Mouse (Mus musculus): Measurements from ENCODE around the gene Trim11. TPM values are rescaled to one million over a fixed set of nuclear protein-coding genes. Genes with fewer than 3 reads are reported as not detected.

Trim11 gene
- polyA plus RNA-seq, 1 experiment, result 3.8 TPM

DNA sequence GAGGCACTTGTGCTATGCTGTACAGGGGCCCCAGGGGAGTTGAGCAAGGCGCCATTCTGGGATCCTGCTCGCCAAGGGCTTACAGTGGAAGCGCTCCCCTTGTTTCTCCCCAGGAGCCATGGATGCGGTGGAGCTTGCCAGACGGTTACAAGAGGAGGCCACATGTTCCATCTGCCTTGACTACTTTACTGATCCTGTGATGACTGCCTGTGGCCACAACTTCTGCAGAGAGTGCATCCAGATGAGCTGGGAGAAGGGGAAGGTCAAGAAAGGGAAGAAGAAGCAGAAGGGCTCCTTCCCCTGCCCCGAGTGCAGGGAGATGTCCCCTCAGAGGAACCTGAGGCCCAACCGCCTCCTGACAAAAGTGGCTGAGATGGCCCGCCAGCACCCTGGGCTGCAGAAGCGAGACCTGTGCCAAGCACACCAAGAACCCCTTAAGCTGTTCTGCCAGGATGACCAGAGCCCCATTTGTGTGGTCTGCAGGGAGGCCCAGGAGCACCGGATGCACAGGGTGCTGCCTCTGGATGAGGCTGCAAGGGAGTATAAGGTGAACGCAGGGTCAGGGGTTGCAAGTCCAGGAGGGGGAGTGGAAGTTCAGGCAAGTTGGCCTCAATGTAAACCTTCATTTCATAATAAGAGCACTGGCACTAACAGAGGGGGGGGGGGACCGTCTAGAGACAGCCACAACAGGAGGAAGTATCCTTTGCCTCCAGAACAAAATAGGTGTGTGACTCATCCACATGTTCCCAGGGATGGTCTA is 12.7 kb upstream of the Trim11 start:
- no peaks in the 10 kb centered on the region for H3K4me1 ChIP-seq (ENCODE audit: control insufficient read depth, insufficient read depth, insufficient read length, low read length)
- no peak overlapping the region for H3K4me3 ChIP-seq (ENCODE audit: insufficient read depth, low read depth, low read length)
- no peak overlapping the region for H3K27ac ChIP-seq (replicated peaks; ENCODE audit: low read depth, low read length)

DNA sequence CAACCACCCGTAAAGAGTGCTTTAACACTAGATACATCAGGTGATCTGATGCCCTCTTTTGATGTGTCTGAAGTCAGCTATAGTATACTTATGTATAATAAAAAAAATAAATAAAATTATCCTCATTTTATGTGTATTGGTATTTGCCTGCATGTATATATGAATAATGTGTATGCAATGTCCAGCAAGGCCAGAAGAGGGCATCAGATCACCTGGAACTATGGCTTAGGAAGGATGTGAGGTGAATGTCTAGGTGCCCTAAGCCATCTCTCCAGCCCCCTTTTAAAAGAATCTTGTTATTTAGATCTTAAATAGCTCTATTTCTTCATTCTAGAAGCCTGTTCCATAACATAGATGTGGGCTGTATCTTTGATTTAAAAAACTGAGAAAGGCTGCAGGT is 10.5 kb upstream of the Trim11 start:
- Histone ChIP-seq H3K27ac (replicated peaks; ENCODE audit: low read depth, low read length) (no peak overlapping the region), H3K4me1 (ENCODE audit: control insufficient read depth, insufficient read depth, insufficient read length, low read length) (no peaks in the 10 kb centered on the region), H3K4me3 (ENCODE audit: insufficient read depth, low read depth, low read length) (no peak overlapping the region)

DNA sequence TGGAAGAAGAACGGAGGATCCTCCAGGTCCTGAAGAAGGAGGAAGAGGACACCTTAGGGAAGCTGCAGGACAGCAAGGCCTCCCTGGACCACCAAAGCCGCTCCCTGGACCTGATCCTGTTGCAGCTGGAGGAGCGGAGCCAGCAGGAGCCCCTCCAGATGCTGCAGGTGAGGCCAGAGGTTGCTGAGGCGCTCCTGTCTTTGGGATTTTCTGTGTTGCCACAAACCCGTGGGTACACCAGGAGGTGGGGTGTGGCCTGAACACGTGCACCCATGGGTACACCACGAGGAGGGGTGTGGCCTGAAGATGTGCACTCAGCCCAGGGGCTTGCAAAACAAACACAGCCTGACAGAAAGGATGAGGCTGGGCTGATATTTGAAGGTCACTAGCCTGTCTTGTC is 9.3 kb upstream of the Trim11 start:
- H3K27ac ChIP-seq (replicated peaks; ENCODE audit: low read depth, low read length), result no peak overlapping the region
- no peak overlapping the region for H3K4me3 ChIP-seq (ENCODE audit: insufficient read depth, low read depth, low read length)
- no peaks in the 10 kb centered on the region for H3K4me1 ChIP-seq (ENCODE audit: control insufficient read depth, insufficient read depth, insufficient read length, low read length)

DNA sequence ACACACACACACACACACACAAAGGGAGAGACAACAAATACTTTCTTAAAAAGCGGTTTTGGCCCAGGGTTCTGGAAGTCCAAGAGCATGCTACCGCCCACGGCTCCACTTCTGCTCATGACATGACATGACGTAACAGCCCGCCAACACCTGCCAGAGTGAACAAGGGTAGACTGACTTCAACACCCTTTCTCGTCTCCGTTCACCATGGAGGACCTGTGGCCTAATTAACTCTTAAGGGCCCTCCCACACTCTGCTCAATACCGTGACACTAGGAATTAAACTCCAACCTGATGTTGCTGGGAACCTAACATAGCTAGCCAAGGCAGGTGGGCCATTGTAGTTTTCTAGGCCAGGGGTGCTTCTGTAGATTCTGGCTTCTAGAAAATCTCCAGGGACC is 8.9 kb upstream of the Trim11 start:
- no peaks in the 10 kb centered on the region for H3K4me1 ChIP-seq (ENCODE audit: control insufficient read depth, insufficient read depth, insufficient read length, low read length)
- H3K4me3 ChIP-seq (ENCODE audit: insufficient read depth, low read depth, low read length), result no peak overlapping the region
- H3K27ac ChIP-seq (replicated peaks; ENCODE audit: low read depth, low read length), result no peak overlapping the region

DNA sequence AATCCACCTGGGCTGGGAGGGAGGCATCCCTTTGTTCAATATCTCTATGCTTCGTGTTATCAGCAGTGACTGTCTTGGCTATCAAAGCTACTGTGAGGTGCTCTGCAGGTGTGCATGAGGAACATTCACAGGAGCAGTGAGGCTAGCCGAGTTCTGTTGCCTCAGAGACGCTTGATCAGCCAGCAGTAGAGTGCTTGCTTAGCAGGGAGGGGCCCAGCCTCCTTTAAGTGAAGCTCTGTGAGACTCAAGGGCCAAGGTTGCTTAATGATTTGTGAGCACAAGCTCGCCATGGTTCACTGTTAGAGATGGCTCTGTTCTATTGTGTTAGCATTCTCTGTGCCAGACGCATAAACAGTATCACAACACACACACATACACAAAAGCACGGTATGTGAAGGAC is 8.2 kb upstream of the Trim11 start:
- H3K4me1 ChIP-seq (ENCODE audit: control insufficient read depth, insufficient read depth, insufficient read length, low read length), result no peaks in the 10 kb centered on the region
- H3K4me3 ChIP-seq (ENCODE audit: insufficient read depth, low read depth, low read length), result no peak overlapping the region
- no peak overlapping the region for H3K27ac ChIP-seq (replicated peaks; ENCODE audit: low read depth, low read length)

DNA sequence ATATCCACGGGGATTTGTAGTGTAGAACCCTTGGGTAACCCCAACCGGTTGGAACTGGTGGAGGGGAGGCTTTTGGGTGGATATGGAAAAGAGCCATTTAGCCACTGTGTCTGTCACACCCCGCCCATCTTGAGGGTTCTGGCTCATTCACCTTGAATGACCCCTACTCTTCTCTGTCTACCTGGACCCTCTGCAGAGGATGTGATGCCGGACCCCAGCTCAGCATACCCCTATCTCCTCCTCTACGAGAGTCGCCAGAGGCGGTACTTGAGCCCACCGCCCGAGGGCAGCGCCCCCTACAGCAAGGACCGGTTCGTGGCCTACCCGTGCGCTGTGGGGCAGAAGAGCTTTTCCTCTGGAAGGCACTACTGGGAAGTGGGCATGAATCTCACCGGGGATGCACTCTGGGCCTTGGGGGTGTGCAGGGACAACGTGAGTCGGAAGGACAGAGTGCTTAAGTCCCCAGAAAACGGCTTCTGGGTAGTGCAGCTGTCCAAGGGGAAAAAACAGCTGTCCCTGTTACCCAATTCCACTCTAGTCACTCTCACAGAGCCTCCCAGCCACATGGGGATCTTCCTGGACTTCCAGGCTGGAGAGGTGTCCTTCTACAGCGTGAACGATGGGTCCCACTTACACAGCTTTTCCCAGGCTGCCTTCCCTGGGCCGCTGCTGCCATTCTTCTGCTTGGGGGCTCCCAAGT is 6.9 kb upstream of the Trim11 start:
- Histone ChIP-seq H3K27ac (replicated peaks; ENCODE audit: low read depth, low read length) (no peak overlapping the region), H3K4me1 (ENCODE audit: control insufficient read depth, insufficient read depth, insufficient read length, low read length) (0 out of 2 replicates have a peak, but pooled peaks cover 2% of the 10 kb centered on the region), H3K4me3 (ENCODE audit: insufficient read depth, low read depth, low read length) (no peak overlapping the region)

DNA sequence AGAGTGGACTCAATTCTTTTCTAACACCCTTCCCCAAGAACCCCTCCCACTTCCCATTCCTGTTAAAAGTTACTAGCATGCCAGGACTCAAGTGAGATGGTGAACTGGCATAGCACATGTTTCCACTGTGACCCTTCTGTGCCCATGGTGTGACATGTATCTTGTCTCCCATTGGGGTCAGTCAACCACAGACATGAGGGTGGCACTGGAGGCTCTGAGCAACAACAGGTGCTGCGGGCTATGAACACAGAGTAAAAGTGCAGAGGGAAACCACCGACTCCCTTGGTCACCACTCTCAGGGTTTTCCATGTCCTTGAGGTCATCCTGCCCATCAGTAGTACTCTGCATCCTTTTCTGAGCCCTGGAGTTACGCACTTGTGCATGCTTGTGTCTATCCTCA is 6.1 kb upstream of the Trim11 start:
- Histone ChIP-seq H3K27ac (replicated peaks; ENCODE audit: low read depth, low read length) (no peak overlapping the region), H3K4me1 (ENCODE audit: control insufficient read depth, insufficient read depth, insufficient read length, low read length) (0 out of 2 replicates have a peak, but pooled peaks cover 2% of the 10 kb centered on the region), H3K4me3 (ENCODE audit: insufficient read depth, low read depth, low read length) (no peak overlapping the region)

DNA sequence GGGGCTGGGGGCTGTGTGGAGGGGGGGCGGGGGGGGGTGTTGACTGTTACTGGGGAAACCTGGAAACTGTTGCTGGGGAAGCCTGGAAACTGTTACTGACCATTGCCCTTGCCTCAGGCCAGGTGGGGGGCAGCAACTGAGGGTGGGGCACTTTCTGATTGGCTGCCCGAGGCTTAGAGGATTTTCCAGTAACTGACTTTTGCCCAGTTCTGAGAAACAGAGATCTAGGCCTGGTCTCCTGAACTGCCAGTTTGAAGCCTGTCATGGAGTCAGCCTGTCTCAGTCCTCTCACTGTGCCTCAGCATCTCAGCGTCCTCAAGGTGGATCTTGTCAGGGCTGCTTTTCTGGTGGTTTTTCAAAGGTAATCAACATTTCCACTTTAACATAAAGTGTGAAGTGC is 3.5 kb upstream of the Trim11 start:
- no peak overlapping the region for H3K27ac ChIP-seq (replicated peaks; ENCODE audit: low read depth, low read length)
- H3K4me1 ChIP-seq (ENCODE audit: control insufficient read depth, insufficient read depth, insufficient read length, low read length), result peaks cover 4% of the 10 kb centered on the region; the same call in 1 of the 2 replicates
- no peak overlapping the region for H3K4me3 ChIP-seq (ENCODE audit: insufficient read depth, low read depth, low read length)

DNA sequence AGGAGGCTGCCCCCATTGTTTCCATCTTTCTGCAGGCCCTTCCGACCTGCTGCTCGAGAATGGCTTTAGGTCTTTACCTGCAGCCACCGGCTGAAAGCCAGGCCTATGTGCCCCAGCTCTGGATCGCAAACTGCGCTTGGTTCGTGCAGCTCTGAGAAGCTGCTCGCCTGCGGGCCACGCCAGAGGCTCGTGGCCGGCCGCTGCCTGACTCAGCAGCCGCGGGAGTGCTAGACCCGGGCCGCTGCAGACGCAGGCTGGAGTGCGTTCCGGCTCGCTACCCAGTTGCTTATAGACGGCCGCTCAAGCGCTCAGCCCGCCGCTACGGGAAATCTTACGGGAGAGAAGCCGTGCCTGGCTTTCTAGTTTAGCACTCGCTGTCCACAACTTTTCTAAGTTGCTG is 743 bp upstream of the Trim11 start:
- peak overlapping the region; percentile 86 for H3K4me3 ChIP-seq (ENCODE audit: insufficient read depth, low read depth, low read length)
- H3K4me1 ChIP-seq (ENCODE audit: control insufficient read depth, insufficient read depth, insufficient read length, low read length), result peaks cover 14% of the 10 kb centered on the region
- H3K27ac ChIP-seq (replicated peaks; ENCODE audit: low read depth, low read length), result no peak overlapping the region

DNA sequence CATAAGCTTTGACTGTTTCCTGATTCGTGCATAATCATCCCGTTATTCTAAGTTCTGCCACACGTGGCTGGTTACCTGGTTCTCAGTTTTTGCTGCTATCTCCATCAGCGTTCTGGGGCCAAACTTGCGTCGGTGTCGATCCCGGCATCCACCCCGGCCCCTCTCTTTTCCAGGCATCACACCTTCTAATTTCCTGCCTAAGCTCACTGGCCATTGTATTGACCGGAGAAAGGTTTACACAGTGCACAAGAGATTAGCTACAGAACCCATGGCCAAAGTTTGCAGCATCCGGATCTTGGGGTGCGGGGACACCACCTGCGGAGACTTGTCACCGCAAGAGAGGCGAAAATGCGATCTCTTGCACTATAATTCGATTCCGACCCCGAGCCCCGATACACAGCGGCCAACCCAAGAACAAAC is 276 bp upstream of the Trim11 start:
- Histone ChIP-seq H3K4me3 (ENCODE audit: insufficient read depth, low read depth, low read length) (peak overlapping the region; percentile 86), H3K4me1 (ENCODE audit: control insufficient read depth, insufficient read depth, insufficient read length, low read length) (peaks cover 14% of the 10 kb centered on the region), H3K27ac (replicated peaks; ENCODE audit: low read depth, low read length) (peak overlapping the region; percentile 37)

DNA sequence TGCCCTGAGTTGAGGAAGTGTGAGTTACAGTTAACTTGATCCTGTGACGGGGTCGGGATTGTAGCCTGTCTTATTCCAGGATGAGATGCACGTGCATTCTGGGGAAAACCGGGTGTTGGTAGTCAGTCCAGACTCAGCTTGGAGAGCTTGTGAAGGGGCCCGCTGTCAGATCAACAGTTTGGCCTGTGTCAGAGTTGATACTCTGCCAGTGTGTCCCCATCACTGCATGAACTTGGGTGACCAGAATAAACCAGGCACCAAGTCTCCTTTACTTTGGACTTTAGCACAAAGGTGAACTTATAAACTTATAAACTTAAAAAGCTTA is 775 bp downstream of the Trim11 start:
- Histone ChIP-seq H3K4me3 (ENCODE audit: insufficient read depth, low read depth, low read length) (peak overlapping the region; percentile 86), H3K27ac (replicated peaks; ENCODE audit: low read depth, low read length) (peak overlapping the region; percentile 70), H3K4me1 (ENCODE audit: control insufficient read depth, insufficient read depth, insufficient read length, low read length) (peaks cover 14% of the 10 kb centered on the region)

DNA sequence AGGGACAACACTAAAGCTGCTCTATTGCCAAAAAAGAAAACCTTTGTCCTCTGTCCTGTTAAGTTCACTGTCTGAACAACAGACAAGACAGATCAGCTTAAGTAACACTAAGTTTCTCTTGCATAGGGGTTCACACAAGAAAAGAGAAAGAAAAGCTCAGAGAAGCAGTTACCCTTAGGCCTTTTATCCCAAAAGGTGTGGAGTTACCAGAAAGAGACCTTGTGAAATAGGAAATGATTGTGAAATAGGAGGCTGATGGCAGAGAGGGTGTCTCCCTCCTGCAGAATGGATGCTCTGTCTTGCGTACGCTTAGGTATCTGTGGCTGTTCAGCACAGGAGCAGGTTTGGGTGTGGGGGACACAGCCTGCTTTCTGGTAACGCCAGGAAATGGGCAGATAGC is 1.3 kb downstream of the Trim11 start:
- Histone ChIP-seq H3K4me3 (ENCODE audit: insufficient read depth, low read depth, low read length) (peak overlapping the region; percentile 86), H3K27ac (replicated peaks; ENCODE audit: low read depth, low read length) (0 out of 2 replicates have a peak overlapping the region, but pooled peaks have one; percentile 6), H3K4me1 (ENCODE audit: control insufficient read depth, insufficient read depth, insufficient read length, low read length) (peaks cover 14% of the 10 kb centered on the region)

DNA sequence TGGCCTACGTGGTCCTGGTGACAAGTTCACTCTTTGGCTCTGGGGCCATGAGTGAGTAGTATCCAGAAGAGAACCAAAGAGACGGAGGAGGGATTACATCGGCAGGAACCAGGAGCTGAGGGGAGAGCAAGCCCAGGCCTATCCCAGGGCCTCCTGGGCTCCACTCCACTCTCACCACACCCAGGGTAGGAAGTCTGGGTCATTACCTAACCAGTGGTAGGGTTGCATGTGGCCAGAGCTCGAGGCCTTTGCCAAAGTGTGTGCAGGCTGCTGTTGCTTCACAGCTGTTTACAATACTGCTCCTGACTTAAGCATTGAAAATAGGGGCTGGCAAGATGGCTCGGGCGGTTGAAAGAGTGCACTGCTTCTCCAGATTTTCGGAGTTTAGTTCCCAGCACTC is 1.8 kb downstream of the Trim11 start:
- H3K4me3 ChIP-seq (ENCODE audit: insufficient read depth, low read depth, low read length), result peak overlapping the region; percentile 86
- H3K4me1 ChIP-seq (ENCODE audit: control insufficient read depth, insufficient read depth, insufficient read length, low read length), result peaks cover 14% of the 10 kb centered on the region

DNA sequence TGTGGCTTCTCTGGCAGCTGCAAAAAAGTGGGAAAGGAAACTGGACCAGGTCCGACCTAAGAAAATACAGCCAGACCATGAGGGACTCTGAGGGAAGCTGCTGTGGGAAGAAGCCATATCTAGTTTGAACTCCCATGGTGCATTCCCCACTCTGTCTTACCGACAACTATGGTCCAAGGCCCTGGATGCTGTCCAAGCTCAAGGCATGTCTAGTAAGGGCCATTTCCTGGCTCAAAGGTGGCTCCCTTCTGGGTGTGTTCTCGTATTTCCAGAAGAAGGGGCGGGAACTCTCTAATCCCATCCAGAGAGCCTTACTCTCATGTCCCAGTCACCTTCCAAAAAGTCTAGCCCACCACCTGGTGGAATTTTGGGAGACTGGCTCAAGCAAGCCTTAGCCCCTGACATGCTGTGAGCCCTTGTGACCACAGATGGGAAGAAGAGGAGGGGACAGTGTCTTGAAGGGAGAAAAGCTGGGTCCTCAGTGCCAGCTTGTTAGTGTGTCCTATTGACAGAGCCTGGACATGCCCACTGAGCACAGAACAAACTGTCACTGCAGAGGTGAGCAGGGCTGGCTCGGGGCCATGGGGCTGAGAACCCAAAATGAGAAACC is 2.6 kb downstream of the Trim11 start:
- Histone ChIP-seq H3K27ac (replicated peaks; ENCODE audit: low read depth, low read length) (no peak overlapping the region), H3K4me3 (ENCODE audit: insufficient read depth, low read depth, low read length) (no peak overlapping the region), H3K4me1 (ENCODE audit: control insufficient read depth, insufficient read depth, insufficient read length, low read length) (peaks cover 14% of the 10 kb centered on the region)

More for the DNA sequence above, 1.8 kb downstream of the Trim11 start:
- 0 out of 2 replicates have a peak overlapping the region, but pooled peaks have one; percentile 6 for H3K27ac ChIP-seq (replicated peaks; ENCODE audit: low read depth, low read length)

DNA sequence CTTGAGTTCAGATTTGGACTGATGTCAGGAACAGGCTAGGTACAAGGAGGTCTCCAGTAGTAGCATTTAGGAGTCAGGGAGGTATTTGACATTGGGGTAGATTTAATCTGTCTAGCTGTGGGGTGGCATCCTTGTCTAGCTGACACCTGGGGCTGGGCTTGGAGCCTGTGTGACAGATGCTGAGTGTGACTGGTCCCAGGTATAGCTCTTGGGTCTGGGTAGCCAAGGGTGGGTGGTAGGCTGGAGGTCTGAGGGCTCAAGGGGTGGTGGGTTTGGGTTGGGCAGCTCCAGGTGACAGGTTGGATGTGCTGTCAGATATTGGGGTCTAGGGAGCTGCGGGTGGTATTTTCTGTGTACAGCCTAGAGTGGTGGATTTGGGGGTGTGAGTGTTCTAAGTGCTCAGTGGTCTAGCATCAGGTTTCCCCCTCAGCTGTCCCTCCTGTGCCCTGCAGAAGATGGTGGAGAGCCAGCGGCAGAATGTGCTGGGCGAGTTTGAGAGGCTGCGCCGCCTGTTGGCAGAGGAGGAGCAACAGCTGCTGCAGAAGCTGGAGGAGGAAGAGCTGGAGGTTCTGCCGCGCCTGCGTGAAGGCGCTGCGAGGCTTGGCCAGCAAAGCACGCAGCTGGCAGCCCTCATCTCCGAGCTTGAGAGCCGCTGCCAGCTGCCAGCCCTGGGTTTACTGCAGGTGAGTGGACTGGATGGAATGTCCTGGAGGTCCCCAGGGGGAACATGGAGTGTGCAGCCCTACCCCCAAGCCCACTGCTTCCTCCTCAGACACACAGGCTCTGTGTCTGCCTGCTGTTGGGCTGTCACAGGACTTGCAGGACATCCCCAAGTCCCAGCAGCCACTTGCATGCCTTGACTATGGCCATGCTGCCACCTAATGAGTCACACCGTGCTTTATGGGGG is 3.9 kb downstream of the Trim11 start:
- H3K4me3 ChIP-seq (ENCODE audit: insufficient read depth, low read depth, low read length), result no peak overlapping the region
- H3K27ac ChIP-seq (replicated peaks; ENCODE audit: low read depth, low read length), result no peak overlapping the region
- H3K4me1 ChIP-seq (ENCODE audit: control insufficient read depth, insufficient read depth, insufficient read length, low read length), result peaks cover 11% of the 10 kb centered on the region

Data from brown adipose tissue, adult 24 weeks (tissue).